Mouse (Mus musculus) spleen, adult 2 months (tissue): ENCODE data around the gene Mup7. TPM values are rescaled to one million over a fixed set of nuclear protein-coding genes. Genes with fewer than 3 reads are reported as not detected.
"Not testable (repeated sequence)": the region's sequence is repeated elsewhere in the genome, so short reads cannot be mapped to it uniquely, and the experiment has no call there.

ENCODE experiments used
- DNase-seq, 2 experiments: peaks; one replicate each; pipeline versions ENCODE4 v3.0.0 to v3.0.0-alpha.2; 2012 to 2021; ENCODE audit warnings: low spot score in 2 of 2, low read depth in 1 of 2
- H3K27ac ChIP-seq: fragments of 200-500 bp; 2 replicates; pipeline ENCODE4 v1.5.1; 2012; ENCODE audit warnings: low read length, inconsistent platforms; ENCODE audit not compliant: insufficient read depth
- H3K27me3 ChIP-seq: fragments of 200-500 bp; 2 replicates; pipeline ENCODE4 v1.6.1; 2012; ENCODE audit warnings: mild to moderate bottlenecking, moderate library complexity, low read length, inconsistent platforms; ENCODE audit not compliant: control insufficient read depth, insufficient read depth
- H3K36me3 ChIP-seq: fragments of 200-500 bp; 2 replicates; pipeline ENCODE4 v1.6.1; 2012; ENCODE audit warnings: mild to moderate bottlenecking, low read length, inconsistent platforms; ENCODE audit not compliant: control insufficient read depth, insufficient read depth
- H3K4me1 ChIP-seq: fragments of 200-500 bp; 2 replicates; pipeline ENCODE4 v1.6.1; 2011; ENCODE audit warnings: inconsistent platforms; ENCODE audit not compliant: control insufficient read depth, insufficient read depth, insufficient read length
- H3K4me3 ChIP-seq: fragments of 200-500 bp; 2 replicates; pipeline ENCODE4 v1.5.1; 2011; ENCODE audit warnings: mild to moderate bottlenecking, inconsistent platforms; ENCODE audit not compliant: insufficient read depth, insufficient read length; ENCODE audit errors: extremely low read depth
- WGBS: fragments of 180-500 bp; shearing (Covaris S2); methylation state at CpG from one replicate; pipeline ENCODE4 v1.1.7; 2018; 5-methylcytosine and 5-hydroxymethylcytosine counted together
- polyA plus RNA-seq: library from polyadenylated mRNA; depleted of rRNA; stranded (reverse); fragments of >200 nt; gene quantifications from 2 replicates; pipeline ENCODE4 v1.2.3, GENCODE M21; 2012; rRNA removed

Mup7 gene
- not detected in 2 replicates for polyA plus RNA-seq

GRCm38 (mm10) chr4:60070375-60070774, at the start of gene Mup7:
Gene Mup7, minus strand, starts transcription at chr4:60070475.
- not testable (repeated sequence) for H3K27ac ChIP-seq, H3K36me3 ChIP-seq, H3K27me3 ChIP-seq, H3K4me1 ChIP-seq, DNase-seq, H3K4me3 ChIP-seq
- 69% methylated on average over 2 of the region's 2 CpGs for WGBS

- DNase-seq, H3K27me3 ChIP-seq, H3K4me3 ChIP-seq, H3K36me3 ChIP-seq, H3K27ac ChIP-seq, H3K4me1 ChIP-seq: not testable (repeated sequence)
- 74% methylated on average over 3 of the region's 3 CpGs for WGBS
These were observed 9.6 kb upstream of the Mup7 start for GRCm38 (mm10) chr4:60079865-60080264.

- H3K27ac ChIP-seq, H3K4me3 ChIP-seq, H3K36me3 ChIP-seq, H3K4me1 ChIP-seq, H3K27me3 ChIP-seq, DNase-seq: not testable (repeated sequence)
- 79% methylated on average over 13 of the region's 13 CpGs for WGBS
These were observed 40.8 kb downstream of the Mup7 start for GRCm38 (mm10) chr4:60029334-60030111.

GRCm38 (mm10) chr4:60020141-60020540, 50.1 kb downstream of the Mup7 start:
- H3K4me3 ChIP-seq, DNase-seq, H3K4me1 ChIP-seq, H3K27ac ChIP-seq, H3K27me3 ChIP-seq, H3K36me3 ChIP-seq: not testable (repeated sequence)
- 85% methylated on average over 7 of the region's 7 CpGs for WGBS

Other genes starting within 250 kb of the Mup7 start
- gene Slc46a2, start 155.4 kb downstream of the Mup7 start, polyA plus RNA-seq, result not detected in 2 replicates
- not detected in 2 replicates for gene Mup4, start 109.8 kb downstream of the Mup7 start, polyA plus RNA-seq
- not detected in 2 replicates for gene Mup6, start 106.2 kb downstream of the Mup7 start, polyA plus RNA-seq
- gene Mup2, start 83.8 kb upstream of the Mup7 start, polyA plus RNA-seq, result not detected in 2 replicates
- gene Mup8, start 152.1 kb upstream of the Mup7 start, polyA plus RNA-seq, result not detected in 2 replicates